Mouse (Mus musculus): ENCODE results near the gene Hapln2.

The Hapln2 gene

DNA sequence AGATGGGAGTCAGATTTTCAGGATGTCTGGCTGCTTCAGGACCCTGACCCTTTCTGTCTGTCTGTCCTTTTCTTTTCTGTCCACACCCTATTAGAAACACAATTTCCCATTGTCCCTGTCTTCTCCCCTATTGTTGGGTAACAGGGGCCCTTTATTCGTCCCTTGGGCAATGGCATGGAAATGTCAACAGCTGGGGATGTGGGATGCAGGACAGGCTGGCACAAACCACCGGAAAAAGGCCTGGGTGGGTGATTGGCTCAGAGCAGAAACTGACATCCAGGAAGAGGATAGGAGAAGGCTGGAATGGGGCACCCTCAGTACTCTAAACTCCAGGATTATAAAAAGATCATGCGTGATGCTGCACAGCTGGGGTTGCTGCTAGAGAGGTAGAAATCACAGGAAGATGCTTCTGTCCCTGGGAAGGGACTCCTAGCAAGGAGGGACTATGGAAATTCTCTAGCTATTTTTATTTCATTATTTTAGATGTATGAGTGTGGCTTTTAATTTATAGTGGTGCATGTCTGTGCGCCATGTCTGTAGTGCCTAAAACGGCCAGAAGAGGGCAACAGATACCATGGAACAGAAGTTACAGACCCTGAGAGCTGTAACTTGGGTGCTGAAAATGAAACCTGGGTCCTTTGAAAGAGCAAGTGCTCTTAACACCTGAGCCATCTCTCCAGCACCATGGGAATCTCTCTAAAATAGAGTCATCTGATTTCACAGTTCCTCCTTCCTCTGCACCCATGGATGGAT lies at the start of gene Hapln2:
Gene Hapln2, minus strand, starts transcription at position 150 of the 753 bp plus-strand sequence.
- CTCF ChIA-PET: no interaction called here

DNA sequence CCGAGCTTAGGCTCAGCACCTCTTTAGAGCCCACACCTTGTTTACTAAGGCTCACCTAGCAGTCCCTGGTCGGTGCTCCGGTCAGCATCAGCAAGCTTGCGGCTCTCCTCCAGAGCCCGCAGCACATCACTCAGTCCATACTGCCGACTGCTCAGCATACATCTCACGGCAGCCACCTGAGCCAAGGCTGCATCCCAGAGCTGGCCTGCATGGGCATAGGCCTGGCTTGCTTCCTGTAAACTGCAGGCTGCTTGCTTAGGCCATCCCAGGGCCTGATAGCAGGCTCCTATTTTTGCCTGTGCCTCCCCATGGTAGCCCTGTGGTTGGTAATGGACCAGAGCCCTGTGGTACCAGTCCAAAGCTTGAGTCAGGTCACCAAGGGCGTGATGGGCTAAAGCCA lies 47.4 kb upstream of the Hapln2 start:
- CTCF ChIA-PET: interaction anchor here (0.6 kb wide), 1 partner anchor 136 kb away, joined by 3 read pairs; no protein-coding TSS in a partner anchor

DNA sequence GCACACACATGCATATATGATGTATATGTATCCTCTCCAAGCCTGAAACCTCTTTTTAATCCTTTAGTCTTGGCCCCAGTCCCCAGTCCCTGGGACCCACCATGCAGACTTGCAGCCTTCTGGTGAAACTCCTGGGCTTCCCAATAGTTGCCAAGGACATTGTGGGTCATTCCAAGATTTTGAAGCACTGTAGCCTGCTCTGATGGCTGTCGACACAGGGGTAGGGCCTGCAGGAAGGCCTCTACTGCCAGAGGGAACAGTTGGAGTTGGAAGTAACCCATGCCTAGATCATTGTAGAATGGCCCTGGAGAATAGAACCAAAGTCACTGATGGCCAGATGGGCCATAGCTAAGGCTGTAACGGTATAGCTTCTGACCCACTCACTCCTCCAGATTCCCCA lies 47.0 kb upstream of the Hapln2 start:
- CTCF ChIA-PET: interaction anchor here (0.6 kb wide), 1 partner anchor 136 kb away, joined by 3 read pairs; no protein-coding TSS in a partner anchor

DNA sequence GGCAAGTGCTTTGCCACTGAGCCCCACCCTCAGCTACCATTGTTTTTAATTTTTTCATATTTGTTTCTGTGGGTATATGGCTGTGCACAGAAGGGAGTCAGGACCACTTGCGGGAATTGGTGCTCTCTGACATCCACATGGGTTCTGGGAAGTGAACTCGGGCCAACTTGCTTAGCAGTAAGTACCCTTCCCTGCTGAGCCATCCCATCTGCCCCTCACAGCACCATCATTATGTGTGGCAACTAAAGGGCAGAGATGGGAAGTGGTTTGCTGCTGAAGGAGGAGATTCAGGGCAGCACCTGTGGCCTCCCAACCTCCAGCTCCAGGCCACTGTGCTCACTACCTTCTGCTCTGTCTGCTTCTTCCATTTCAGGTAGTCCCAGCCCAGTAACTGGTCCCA lies 46.2 kb upstream of the Hapln2 start:
- CTCF ChIA-PET: no interaction called here

DNA sequence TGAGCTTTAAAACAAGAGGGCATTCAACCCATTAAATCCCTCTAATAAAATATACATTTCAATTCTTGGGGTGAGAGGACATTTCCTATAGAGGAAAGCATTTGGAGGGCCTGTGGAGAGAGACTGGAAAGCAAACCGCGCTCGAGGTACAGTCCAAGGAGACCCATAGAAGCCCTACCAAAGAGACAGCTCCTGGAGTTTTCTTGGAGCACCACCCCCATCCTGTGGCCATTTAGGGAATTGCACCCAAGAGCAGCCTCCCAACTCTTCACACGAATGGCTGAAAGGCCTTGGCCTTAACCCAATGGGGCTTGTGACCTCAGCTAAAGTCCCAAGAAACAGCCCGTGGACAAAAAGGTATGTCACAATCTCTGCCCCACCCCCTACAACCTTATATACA lies 44.4 kb upstream of the Hapln2 start:
- CTCF ChIA-PET: interaction anchor here (0.6 kb wide), 1 partner anchor 407 kb away, joined by 8 read pairs; no protein-coding TSS in a partner anchor

DNA sequence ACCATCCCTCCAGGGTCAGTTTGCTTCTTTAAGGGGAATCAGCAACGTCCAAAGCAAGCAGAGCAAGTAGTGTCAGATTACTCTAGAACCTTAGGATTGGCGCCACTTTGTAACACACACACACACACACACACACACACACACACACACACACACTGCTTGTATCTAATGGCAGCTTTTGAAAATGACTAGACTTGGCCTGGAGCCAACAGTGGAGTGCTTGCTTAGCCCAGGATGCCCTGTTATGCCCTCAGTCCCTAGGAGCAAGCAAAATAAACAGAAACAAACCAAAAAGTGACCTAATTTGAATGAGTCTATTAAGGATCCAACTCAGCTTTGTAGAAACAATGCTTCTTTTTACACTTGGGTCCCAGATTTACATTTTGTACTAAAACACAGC lies 41.0 kb upstream of the Hapln2 start:
- CTCF ChIA-PET: no interaction called here

DNA sequence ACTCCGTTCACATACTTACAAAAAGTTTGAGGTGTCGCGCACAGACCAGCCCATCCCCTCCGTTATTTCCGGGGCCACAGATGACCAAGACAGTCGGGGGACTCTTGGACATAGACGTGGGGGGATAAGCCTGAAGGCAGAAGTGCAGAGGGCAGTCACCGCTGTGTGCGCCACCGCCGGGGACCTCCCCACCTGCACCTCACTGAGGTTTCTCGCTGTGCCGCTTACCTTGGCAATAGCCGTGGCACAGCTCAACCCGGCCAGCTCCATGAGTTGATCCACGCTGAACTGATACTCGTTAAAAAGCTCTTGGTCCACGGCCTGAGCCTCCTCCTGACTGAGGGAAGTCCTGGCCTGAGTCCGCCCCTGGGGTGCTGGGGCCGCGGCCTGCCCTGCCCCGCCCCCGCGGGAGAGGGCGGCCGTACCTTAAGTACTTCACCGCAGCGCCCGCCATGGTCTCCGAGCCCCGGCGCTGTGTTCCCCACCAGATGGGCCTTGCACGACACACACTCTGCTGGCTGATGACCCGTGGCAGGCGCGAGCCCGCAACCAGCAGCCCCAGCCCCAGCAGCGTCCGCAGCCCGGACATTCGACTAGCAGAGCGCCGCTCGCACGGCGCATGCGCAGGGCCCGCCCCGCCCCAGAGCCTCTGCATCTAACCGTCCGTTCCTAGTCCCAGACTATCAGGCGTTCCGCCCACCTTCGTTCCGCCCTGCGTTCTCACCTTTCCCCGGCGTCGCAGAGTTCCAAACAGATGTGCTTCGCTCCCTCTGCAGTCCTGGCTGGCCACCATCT lies 30.7 kb upstream of the Hapln2 start, which contains the start of gene Naxe:
Gene Naxe, minus strand, starts transcription at position 594 of the 795 bp plus-strand sequence.
- CTCF ChIA-PET: no interaction called here

DNA sequence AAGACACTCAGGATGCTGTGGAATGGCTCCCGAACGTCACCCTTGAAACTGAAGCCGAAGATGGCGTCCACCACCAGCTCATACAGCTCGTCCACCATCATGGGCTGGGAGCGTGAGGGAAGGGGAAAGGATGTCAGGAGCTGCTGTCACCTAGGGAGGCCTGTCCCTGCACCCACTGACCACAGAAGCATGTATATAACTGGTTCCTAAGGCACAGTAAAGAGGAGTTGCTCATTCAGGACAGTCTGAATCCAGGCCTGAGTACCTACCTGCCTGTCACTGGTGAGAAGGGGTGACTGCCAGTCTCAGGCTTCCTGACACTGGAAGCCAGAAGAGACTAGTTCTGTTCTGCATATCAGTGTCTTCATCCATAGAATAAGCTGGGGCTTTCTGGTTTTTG lies 29.6 kb upstream of the Hapln2 start:
- CTCF ChIA-PET: no interaction called here

DNA sequence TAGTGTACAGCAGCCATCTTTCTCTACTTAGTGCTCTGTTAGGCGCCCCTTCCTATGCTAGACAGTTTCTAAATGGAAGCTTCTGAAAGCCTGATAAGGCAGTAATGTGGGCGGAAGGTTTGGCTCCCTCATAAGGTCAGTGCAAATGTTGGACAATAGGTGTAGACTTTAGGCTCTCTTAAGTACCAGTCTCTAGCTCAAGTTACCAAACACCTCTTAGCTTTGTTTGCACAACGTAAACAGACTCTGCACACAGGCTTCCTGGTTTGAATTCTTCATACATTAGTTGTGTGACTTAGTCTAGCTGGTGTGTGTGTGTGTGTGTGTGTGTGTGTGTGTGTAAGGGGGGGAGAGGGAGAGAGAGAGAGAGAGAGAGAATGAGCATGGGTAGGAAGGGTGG lies 22.1 kb upstream of the Hapln2 start:
- CTCF ChIA-PET: interaction anchor here (0.6 kb wide), 1 partner anchor 81 kb away, joined by 6 read pairs; no protein-coding TSS in a partner anchor

DNA sequence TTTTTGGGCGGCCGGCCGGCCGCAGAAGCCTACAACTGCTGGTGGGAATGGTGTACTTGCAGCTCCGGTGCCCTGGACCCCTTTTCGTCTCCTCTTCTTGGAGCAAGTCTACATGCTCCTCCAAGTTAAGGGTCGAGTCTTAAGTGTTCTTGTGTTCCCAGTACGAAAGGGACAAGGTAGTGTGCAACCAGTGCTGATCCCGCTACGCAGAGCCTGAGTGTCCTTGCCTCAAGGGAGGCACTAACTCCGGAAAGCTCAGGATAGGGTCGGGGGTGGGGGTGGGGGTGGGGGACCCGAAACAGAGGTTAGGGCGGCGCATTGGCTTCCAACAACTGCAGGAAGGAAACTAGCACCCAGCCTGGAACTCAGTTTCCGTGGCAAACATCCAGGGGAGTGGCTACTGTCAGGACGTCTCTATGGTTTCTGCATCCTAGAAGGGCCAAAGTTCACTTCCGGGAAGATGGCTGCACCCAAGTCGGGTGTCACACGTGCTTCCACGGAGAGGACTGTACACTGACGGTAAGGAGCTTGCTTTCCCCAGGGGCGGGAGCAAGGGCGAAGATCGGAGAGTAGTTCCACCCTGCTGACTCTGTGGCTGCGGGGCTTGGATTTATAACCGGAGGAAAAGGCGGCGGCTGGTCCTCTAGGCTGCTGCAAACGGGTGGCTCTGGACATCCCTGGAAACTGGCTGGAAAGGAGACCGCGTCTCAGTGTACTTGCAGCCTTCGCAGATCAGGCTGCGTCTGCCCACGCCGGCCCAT lies 15.5 kb upstream of the Hapln2 start, which contains the start of gene Gpatch4:
Gene Gpatch4, plus strand, starts transcription at position 448 of the 761 bp plus-strand sequence.
- CTCF ChIA-PET: no interaction called here

DNA sequence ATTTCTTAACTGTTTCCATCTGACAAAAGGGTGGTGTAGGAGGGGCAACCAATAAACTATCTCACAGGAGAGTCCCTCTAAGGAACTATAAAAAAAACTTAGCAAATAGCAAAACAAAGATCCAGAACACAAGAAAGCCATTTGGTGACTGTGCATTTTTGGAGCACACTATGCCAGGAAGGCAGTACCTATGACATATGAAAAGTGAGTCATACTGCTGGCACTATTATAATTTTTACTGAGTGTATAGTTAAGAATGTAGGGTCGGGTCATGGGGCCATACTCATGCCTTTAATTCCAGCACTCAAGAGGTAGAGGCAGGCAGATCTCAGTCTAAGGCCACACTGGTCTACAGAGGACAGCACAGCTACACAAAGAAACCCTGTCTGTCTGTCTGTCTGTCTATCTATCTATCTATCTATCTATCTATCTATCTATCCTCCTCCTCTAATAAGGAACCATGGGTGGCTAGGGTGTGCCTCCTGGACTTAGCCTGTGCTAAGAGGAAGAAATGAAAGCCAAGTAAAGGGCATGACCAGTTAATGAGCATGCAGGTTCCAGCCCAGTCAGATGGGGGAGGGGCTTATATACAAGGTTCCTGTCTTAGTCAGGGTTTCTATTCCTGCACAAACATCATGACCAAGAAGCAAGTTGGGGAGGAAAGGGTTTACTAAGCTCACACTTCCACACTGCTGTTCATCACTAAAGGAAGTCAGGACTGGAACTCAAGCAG lies 8.3 kb upstream of the Hapln2 start:
- CTCF ChIA-PET: no interaction called here

DNA sequence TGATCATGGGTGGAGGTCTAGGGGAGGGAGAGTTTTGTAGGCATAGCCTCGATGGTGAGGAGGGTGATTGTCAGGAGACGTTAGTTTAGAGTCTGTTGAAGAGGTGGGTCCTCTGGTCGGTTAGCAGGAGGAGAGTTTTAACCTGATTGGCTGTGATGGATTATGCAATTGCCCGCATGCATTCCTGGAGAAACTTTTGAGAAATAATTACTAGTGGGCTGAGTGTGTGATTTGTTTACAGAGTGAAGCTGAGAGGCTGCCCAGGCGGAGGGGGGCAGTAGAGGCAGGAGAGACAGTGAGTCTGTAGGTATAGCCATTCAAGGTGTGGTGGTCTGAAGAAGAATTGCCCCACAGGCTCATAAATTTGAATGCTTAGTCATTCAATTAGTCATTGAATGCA lies 6.1 kb upstream of the Hapln2 start:
- CTCF ChIA-PET: no interaction called here

DNA sequence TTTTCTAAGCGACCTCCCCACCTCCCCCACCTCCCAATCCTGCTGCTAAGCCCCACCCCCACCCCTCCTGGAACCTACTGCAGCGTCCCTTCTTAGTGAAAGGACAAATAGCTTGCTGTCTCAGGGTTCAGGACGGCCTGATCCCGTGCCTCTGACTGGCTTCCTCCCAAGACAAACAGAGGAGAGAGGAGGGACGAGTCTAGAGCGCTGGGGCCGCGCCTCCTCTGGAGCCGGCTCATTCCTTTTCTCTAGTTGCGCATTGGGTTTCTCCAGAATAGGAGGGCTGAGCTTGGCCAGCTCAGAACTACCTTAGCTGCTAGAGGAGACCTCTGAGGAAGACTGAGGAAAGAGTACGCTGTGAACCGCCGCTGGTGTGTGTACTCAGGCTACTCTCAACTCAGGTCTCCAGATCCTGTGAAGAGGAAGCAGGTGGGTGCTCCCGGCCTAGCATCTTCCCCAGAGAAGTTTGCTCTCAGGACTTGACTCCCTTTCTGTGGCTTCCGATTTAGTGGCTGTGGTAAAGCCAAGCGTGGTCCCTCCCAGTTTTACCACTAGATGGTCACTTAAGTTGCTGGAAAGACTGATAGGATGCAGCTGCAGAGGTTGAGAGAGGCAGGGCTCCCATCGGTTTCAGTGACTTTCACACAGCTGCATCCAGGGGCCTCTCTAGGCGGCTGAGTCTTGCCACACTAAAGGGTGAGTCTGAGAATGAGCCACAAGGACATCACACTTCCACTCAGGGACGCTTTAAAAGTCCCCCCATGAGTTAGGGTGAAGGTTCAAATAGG lies 3.4 kb upstream of the Hapln2 start:
- CTCF ChIA-PET: no interaction called here

DNA sequence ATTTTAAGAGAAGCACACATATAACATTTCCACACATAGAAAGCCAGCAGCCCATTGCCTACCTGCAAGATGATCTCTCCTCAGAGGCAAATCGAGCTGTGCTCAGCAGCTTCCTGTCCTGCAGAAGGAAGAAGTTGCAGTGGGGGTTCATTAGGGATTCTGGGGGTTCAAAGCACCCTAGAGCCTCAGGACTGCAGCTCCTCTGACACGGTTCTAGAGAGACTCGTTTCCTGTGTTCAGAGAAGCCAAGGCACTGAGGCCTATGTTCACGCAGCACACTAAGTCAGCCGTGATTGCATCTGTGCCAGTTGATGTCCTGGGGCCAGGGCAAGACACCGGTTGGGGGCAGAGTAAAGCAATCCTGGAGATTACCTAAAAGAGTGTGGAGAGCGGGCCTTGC lies 560 bp downstream of the Hapln2 start:
- CTCF ChIA-PET: no interaction called here

DNA sequence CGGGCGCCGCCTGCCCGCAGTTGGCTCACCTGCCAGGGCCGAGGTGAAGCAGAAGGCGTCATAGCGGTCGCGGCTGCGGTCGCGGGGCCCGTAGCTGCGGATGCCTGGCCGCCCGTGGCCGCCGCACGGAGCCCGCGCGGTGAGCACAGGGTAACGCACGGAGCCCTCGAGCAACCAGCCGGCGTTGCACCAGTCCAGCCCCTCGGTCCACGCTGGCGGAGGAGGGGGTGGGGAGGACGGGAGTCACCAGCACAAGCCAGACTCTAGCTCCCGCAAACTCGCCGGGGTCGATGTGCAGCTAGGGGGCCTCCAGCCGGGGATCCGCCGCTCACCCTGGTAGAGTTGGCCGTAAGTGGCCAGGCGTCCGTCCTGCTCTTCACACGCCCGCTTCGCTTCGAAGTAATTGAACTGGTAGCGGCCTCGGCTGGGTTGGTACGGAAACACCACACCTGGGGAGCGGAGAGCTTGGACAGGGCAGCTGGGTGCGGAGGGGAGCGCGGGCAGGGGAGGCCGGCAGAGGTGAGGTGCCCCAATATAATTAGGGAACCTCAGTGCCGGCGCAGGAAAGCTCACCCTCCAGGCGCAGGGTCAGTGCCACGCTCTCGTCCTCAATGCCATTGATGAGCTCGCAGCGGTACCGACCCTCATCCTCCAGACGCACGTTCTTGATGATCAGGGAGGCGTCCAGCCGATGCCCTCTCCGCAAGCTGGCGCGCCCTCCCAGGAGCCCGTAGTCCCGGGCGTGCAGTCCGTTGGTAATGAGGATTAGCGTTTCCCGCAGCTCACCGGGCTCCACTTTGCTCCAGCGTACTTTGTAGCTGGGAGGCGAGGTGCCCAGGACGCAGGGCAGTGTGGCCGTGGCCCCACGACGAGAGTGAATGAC lies 4.0 kb downstream of the Hapln2 start:
- CTCF ChIA-PET: interaction anchor here (0.6 kb wide), 2 partner anchors 12 to 112 kb away, joined by 4 to 6 read pairs; no protein-coding TSS in a partner anchor

DNA sequence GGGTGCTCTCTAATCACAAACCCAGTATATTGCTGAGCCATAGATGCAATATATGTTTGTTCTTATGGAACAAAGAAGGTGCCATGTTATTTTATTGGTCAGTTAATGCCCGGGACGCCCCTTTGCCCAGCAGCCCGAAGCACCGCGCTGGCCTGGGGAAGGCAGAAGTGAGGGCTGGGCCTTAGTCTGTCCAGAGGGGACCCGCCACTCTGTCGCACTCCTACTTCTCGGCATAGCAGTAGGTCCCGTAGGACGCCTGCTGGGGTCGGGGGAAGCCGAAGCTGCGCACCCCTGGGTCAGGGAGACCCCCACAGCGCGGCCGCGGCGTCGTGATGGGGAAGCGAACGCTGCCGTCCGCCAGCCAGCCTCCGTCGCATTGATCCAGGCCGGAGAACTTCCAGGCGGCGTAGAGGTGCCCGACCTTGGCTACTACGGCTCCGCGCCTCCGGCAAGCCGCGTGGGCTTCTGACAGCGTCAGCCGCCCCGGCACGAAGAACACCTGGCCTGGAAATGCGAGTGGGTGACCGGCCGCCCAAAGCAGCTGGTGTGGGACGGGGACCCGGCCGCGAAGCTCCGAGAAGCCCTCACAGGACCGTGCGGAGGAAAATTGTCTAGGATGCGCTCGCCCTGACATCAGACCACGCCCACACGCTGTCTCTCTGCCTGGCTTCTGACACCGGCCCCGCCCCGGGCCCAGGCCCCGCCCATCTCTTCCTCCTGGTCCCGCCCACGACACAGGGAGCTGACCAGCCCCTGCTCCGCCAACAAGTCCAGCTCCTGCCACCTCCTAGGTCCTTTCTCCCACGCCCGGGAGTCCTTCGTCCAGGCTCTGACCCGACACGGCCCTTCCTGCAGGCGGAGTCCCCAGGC lies 4.8 kb downstream of the Hapln2 start:
- CTCF ChIA-PET: no interaction called here

DNA sequence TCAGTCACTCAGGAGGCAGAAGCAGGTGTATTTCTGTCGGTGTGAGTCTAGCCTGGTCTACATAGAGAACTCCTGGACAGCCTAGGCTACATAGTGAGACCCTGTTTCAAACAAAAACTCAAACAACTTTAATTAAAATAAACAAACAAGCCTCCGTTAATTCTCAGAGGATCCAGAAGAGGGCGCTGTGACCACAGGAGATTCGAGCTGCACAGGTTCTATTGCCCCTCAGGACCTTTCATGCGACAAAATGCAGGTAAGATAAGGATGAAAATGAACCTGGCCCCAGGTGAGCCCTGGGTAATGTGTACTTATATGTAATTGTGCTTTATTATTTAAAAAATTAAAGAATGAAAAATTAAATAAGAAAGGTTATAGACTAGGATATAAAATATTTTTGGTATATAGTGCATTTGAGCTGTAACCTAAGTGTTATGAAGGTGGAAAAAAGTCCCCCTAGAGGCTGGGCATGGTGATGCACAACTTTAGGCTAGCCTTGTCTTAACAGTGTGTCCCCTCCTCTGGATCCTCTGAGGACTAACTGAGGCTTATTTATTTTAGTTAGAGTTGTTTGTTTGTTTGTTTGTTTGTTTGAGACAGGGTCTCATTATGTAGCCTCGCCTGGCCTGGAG lies 16.6 kb downstream of the Hapln2 start:
- CTCF ChIA-PET: interaction anchor here (0.7 kb wide), 1 partner anchor 13 kb away, joined by 6 read pairs; no protein-coding TSS in a partner anchor
